Mouse (Mus musculus): ENCODE measurements around the gene H2-M10.6.

GRCm38 (mm10) chr17:36839001-36839400 is 27.0 kb downstream of the H2-M10.6 start:
- no peak for TF ChIP-seq HCFC1 (IDR thresholded peaks at IDR 0.05; ENCODE audit: borderline replicate concordance, insufficient read depth, low read length)
- TF ChIP-seq MAFK (IDR thresholded peaks at IDR 0.05; ENCODE audit: insufficient read depth, low read depth, low read length), result no peak
- TF ChIP-seq ZC3H11A (IDR thresholded peaks at IDR 0.05; ENCODE audit: borderline replicate concordance, low read depth, low read length), result no peak
- no peak for TF ChIP-seq ZNF384 (IDR thresholded peaks at IDR 0.05; ENCODE audit: low read depth, low read length)
- TF ChIP-seq CHD2 (IDR thresholded peaks at IDR 0.05; ENCODE audit: low read depth, low read length), result no peak
